15 mouse cellular contexts compared by ENCODE assay signal in the genomic region with DNA sequence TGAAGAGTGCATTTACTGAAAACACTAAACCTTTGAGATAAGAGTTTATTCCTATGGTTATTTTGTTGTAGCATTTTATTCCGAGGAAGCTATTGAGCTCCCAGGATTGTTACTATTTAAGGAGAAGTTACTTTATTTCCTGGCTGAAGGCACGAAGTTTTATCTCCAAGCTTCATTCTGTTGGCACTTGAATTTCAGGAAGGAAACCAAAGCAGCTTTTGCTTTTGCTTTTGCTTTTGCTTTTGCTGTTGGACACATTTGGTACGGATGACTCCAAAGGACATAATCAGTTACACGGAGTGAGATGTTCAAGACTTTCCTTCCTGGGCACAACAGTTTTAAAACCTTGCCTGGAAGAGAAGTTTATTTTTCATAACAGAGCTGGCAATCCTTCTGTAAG.
DNase-seq lines count a peak whose midpoint lies in the region; ATAC-seq and TF ChIP-seq lines count a peak whose summit lies in the region.
"Had no signal": no experiment of that assay in that cellular context is flagged by ENCODE, and none has a peak within 500 bp of the region (broad histone marks: within the 10 kb centered on the region; RNA-seq: fewer than 3 reads in every experiment).

No protein-coding gene starts in this region.

- H3K27ac ChIP-seq in heart, embryonic 16.5 days (ENCODE audit: low read length): no peak overlapping the region
- no peak overlapping the region for H3K27ac ChIP-seq in lung, postnatal 0 days (ENCODE audit: low read length)
- H3K27ac ChIP-seq in bone marrow macrophage, adult 2 months (ENCODE audit: insufficient read depth, low read depth, low read length): no peak overlapping the region
- H3K27ac ChIP-seq: hindbrain, postnatal 0 days; liver, embryonic 15.5 days; midbrain, embryonic 13.5 days had no signal

- no peak for DNase-seq in heart, postnatal 25 days (ENCODE audit: low spot score)
- DNase-seq in lung, postnatal 0 days (ENCODE audit: low spot score): peak; percentile 9
- no peak for DNase-seq in lung, postnatal 10 days
- peak; percentile 48 for DNase-seq in naive thymus-derived CD4-positive, alpha-beta T cell, adult 2 months (ENCODE audit: low read depth)
- DNase-seq in urinary bladder, adult 18-20 months (ENCODE audit: low spot score in 2 of 2): no peak
- DNase-seq: cerebellum, adult 9-10 months; kidney, postnatal 25 days; right cerebral cortex, postnatal 14 days; thymus, adult 2 months had no signal

- no peak for TF ChIP-seq EP300 in lung, postnatal 0 days (IDR thresholded peaks at IDR 0.05)

- H3K4me3 ChIP-seq in heart, embryonic 16.5 days (ENCODE audit: low read length): no peak overlapping the region; the same call in 1 of the 2 replicates
- no peak overlapping the region for H3K4me3 ChIP-seq in lung, postnatal 0 days (ENCODE audit: low read depth, low read length)
- H3K4me3 ChIP-seq in bone marrow macrophage, adult 2 months (ENCODE audit: insufficient read depth, low read length): peak overlapping the region; percentile 8; the same call in 1 of the 2 replicates
- H3K4me3 ChIP-seq: erythroblast, embryonic 14.5 days; liver, embryonic 15.5 days; midbrain, embryonic 13.5 days had no signal

- no peak for TF ChIP-seq CTCF in lung, postnatal 0 days (IDR thresholded peaks at IDR 0.05)
- TF ChIP-seq CTCF in bone marrow macrophage, adult 2 months (IDR thresholded peaks at IDR 0.05; ENCODE audit: low read depth, low read length): no peak

- ATAC-seq in heart, embryonic 16.5 days (replicated peaks; ENCODE audit: extremely low read depth, insufficient read depth, low FRiP score): no peak
- ATAC-seq in lung, postnatal 0 days: no peak
- ATAC-seq: hindbrain, postnatal 0 days; midbrain, embryonic 13.5 days had no signal

- intact Hi-C loops in heart, postnatal 25 days (cut with DNase I): no loop called here

- peak overlapping the region; percentile 10 for H3K4me2 ChIP-seq in heart, embryonic 16.5 days (ENCODE audit: low read depth, low read length)
- peak overlapping the region; percentile 20; the same call in 1 of the 2 replicates for H3K4me2 ChIP-seq in lung, postnatal 0 days (replicated peaks; ENCODE audit: low read depth, low read length)
- H3K4me2 ChIP-seq: liver, embryonic 15.5 days; midbrain, embryonic 13.5 days had no signal

- H3K36me3 ChIP-seq in heart, embryonic 16.5 days (ENCODE audit: control insufficient read depth, insufficient read depth): no peaks in the 10 kb centered on the region
- H3K36me3 ChIP-seq in lung, postnatal 0 days (ENCODE audit: insufficient read depth, low read length): no peaks in the 10 kb centered on the region
- H3K36me3 ChIP-seq: liver, embryonic 15.5 days; midbrain, embryonic 13.5 days had no signal

- H3K27me3 ChIP-seq in heart, embryonic 16.5 days (ENCODE audit: control insufficient read depth, insufficient read depth, low read length): no peaks in the 10 kb centered on the region
- H3K27me3 ChIP-seq in lung, postnatal 0 days (replicated peaks; ENCODE audit: insufficient read depth, low read length): no peaks in the 10 kb centered on the region
- H3K27me3 ChIP-seq: liver, embryonic 15.5 days; midbrain, embryonic 13.5 days had no signal

- H3K4me1 ChIP-seq in heart, embryonic 16.5 days (ENCODE audit: control insufficient read depth, insufficient read depth, low read length): no peaks in the 10 kb centered on the region
- no peaks in the 10 kb centered on the region for H3K4me1 ChIP-seq in lung, postnatal 0 days (ENCODE audit: insufficient read depth, low read depth, low read length)
- no peaks in the 10 kb centered on the region for H3K4me1 ChIP-seq in bone marrow macrophage, adult 2 months (ENCODE audit: control insufficient read depth, insufficient read depth, low read length)
- H3K4me1 ChIP-seq: liver, embryonic 15.5 days; midbrain, embryonic 13.5 days had no signal

- TF ChIP-seq POLR2A in bone marrow macrophage, adult 2 months (IDR thresholded peaks at IDR 0.05; ENCODE audit: borderline replicate concordance, low read depth, low read length): no peak

- 39% methylated on average over 4 of the region's 4 CpGs for WGBS in heart, embryonic 16.5 days
- 50% methylated on average over 4 of the region's 4 CpGs for WGBS in lung, postnatal 0 days

- 0 out of 2 replicates have a peak, but pooled peaks cover 3% of the 10 kb centered on the region for H3K9me3 ChIP-seq in heart, embryonic 16.5 days (replicated peaks; ENCODE audit: control insufficient read depth, low read length)
- H3K9me3 ChIP-seq in lung, postnatal 0 days (ENCODE audit: low read length): no peaks in the 10 kb centered on the region
- H3K9me3 ChIP-seq: liver, embryonic 15.5 days; midbrain, embryonic 13.5 days had no signal

- H3K9ac ChIP-seq in heart, embryonic 16.5 days (ENCODE audit: low read length): no peak overlapping the region
- H3K9ac ChIP-seq in lung, postnatal 0 days (replicated peaks; ENCODE audit: low read depth): no peak overlapping the region
- H3K9ac ChIP-seq: liver, embryonic 15.5 days; midbrain, embryonic 13.5 days had no signal

Comparison
In these comparisons a context has a peak if more than half of its experiments do, and no peak if none do; other contexts are left out.
1. DNase-seq: peak in lung, postnatal 0 days (single experiment) and naive thymus-derived CD4-positive, alpha-beta T cell, adult 2 months (single experiment); none in heart, postnatal 25 days (single experiment), lung, postnatal 10 days (single experiment) and urinary bladder, adult 18-20 months (0 of 2).